Mouse (Mus musculus): ENCODE measurements around the gene Gm28047. TPM values are rescaled to one million over a fixed set of nuclear protein-coding genes. Genes with fewer than 3 reads are reported as not detected.
"Not testable (repeated sequence)": the region's sequence is repeated elsewhere in the genome, so short reads cannot be mapped to it uniquely, and the experiment has no call there.

Gm28047 gene
- polyA plus RNA-seq, 1 experiment from 2014 or later: not detected

DNA sequence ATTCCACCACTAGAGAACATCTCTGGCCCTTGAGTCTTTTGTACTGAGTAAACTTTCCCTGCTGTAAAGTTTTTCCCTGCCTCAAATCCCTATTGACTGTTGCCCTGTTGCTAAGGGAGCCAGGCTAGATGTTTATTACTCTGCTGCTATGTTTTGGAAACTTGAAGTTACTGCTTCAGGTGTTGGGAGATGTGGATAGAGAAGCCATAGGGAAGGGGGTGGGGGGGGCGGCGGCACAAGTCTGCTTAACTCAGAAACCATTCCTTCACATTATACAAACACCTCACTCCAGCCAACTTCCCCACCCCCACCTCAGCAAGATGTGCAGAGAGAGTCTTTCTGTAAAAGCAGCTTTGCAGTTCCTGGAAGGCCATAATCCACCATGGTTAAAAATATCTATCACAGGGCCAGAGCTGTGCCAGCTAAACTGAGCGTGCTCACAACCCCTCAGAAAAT, 33.1 kb upstream of the Gm28047 start:
- Histone ChIP-seq H3K27me3 (no peaks in the 10 kb centered on the region), H3K9ac (no peak overlapping the region), H3K4me2 (no peak overlapping the region), H3K36me3 (peaks cover 31% of the 10 kb centered on the region), H3K9me3 (no peaks in the 10 kb centered on the region), H3K4me1 (peaks cover 29% of the 10 kb centered on the region), H3K27ac (peak overlapping the region; percentile 95), H3K4me3 (no peak overlapping the region)
- no peak for ATAC-seq (ENCODE audit: insufficient number of reproducible peaks, insufficient read depth, low FRiP score, low TSS enrichment, low read depth)
- WGBS: 71% methylated on average over 3 of the region's 3 CpGs

GRCm38 (mm10) chr15:102656658-102657057, 31.8 kb upstream of the Gm28047 start:
- peaks cover 19% of the 10 kb centered on the region for H3K36me3 ChIP-seq
- ATAC-seq (ENCODE audit: insufficient number of reproducible peaks, insufficient read depth, low FRiP score, low TSS enrichment, low read depth): peak; percentile 76
- peak overlapping the region; percentile 17; the same call in 1 of the 2 replicates for H3K4me2 ChIP-seq
- H3K27me3 ChIP-seq: no peaks in the 10 kb centered on the region
- no peak overlapping the region for H3K4me3 ChIP-seq
- 9% methylated on average over 4 of the region's 4 CpGs for WGBS
- peaks cover 29% of the 10 kb centered on the region for H3K4me1 ChIP-seq
- no peak overlapping the region for H3K9ac ChIP-seq
- H3K27ac ChIP-seq: peak overlapping the region; percentile 95
- no peaks in the 10 kb centered on the region for H3K9me3 ChIP-seq

- WGBS: 80% methylated on average over 9 of the region's 9 CpGs
- not testable (repeated sequence) for H3K36me3 ChIP-seq; H3K27ac ChIP-seq; ATAC-seq (ENCODE audit: insufficient number of reproducible peaks, insufficient read depth, low FRiP score, low TSS enrichment, low read depth); H3K9me3 ChIP-seq; H3K9ac ChIP-seq; H3K4me2 ChIP-seq; H3K27me3 ChIP-seq; H3K4me3 ChIP-seq
- H3K4me1 ChIP-seq: peaks cover 16% of the 10 kb centered on the region
Measured at GRCm38 (mm10) chr15:102651928-102652660, 27.2 kb upstream of the Gm28047 start.

DNA sequence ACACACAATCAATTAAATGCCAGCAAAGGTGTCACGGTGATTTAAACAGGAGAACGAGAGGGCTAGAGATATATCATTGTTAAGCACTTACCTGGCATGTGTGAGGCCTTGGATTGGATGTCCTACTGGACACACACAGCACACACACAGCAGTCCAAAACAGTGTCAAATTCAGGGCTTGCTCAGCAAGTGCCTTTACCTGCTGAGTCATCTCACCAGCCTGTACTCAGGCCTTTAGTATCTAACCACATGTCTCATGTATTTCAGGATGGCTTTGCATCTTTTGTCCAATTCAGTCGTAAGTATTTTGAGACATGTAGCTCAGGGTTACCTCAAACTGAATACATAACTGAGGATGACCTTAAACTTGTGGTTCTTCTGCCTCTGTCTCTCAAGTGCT, 26.2 kb upstream of the Gm28047 start:
- Histone ChIP-seq H3K9ac (no peak overlapping the region), H3K4me3 (no peak overlapping the region), H3K27me3 (no peaks in the 10 kb centered on the region), H3K4me1 (peaks cover 6% of the 10 kb centered on the region), H3K9me3 (no peaks in the 10 kb centered on the region), H3K4me2 (no peak overlapping the region), H3K27ac (no peak overlapping the region), H3K36me3 (no peaks in the 10 kb centered on the region)
- no peak for ATAC-seq (ENCODE audit: insufficient number of reproducible peaks, insufficient read depth, low FRiP score, low TSS enrichment, low read depth)
- 83% methylated on average over 3 of the region's 3 CpGs for WGBS

DNA sequence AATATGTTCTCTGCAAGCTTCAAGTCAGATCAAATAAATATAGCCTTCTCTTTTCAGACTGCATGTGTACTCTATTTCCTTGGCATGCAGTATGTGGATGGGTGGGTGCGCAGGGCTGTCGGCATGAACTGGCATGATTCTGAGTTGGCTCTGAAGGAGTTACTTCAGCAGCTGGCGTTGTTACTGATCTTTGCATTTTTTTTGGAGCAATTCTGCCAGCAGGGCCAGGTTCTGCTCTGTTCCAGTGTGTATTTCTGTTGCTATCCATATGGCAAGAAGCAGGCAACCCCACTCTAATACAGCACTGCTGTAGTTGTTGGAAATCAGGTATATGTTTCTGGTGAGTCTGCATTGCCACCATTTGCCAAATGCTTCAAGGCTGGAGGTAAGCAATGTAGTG, 10.9 kb upstream of the Gm28047 start:
- no peaks in the 10 kb centered on the region for H3K9me3 ChIP-seq
- ATAC-seq (ENCODE audit: insufficient number of reproducible peaks, insufficient read depth, low FRiP score, low TSS enrichment, low read depth): no peak
- H3K27ac ChIP-seq: no peak overlapping the region

GRCm38 (mm10) chr15:102634684-102635083, 9.8 kb upstream of the Gm28047 start:
- no peaks in the 10 kb centered on the region for H3K36me3 ChIP-seq
- H3K9ac ChIP-seq: no peak overlapping the region
- no peak for ATAC-seq (ENCODE audit: insufficient number of reproducible peaks, insufficient read depth, low FRiP score, low TSS enrichment, low read depth)
- peaks cover 6% of the 10 kb centered on the region; the same call in 1 of the 2 replicates for H3K4me1 ChIP-seq
- no peak overlapping the region for H3K27ac ChIP-seq
- H3K27me3 ChIP-seq: no peaks in the 10 kb centered on the region
- H3K4me3 ChIP-seq: no peak overlapping the region
- 93% methylated on average over 8 of the region's 8 CpGs for WGBS
- H3K9me3 ChIP-seq: no peaks in the 10 kb centered on the region
- H3K4me2 ChIP-seq: no peak overlapping the region

More for the DNA sequence above, 10.9 kb upstream of the Gm28047 start:
- Histone ChIP-seq H3K4me3 (no peak overlapping the region), H3K9ac (no peak overlapping the region), H3K4me2 (no peak overlapping the region), H3K36me3 (no peaks in the 10 kb centered on the region), H3K27me3 (no peaks in the 10 kb centered on the region), H3K4me1 (peaks cover 6% of the 10 kb centered on the region; the same call in 1 of the 2 replicates)
- 71% methylated on average over 3 of the region's 3 CpGs for WGBS

DNA sequence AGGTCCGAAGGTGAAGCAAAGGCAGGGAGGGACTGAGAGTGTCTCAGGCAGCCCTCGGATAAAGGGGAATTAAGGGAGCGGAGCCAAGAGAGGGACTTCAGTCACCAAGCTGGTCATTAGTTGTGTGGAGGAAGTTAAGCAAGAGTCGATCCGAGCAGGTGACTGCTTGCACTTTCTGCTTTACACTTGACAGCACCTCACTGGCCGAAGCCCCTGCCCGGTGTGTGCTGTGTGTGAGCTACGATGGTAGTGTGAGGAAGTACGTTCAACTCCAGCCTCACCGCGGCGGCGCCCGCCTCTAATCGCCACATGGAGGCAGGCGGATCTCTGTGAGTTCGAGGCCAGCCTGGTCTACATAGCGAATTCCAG, 804 bp upstream of the Gm28047 start:
- H3K4me2 ChIP-seq: peak overlapping the region; percentile 81
- peak overlapping the region; percentile 86 for H3K9ac ChIP-seq
- H3K4me1 ChIP-seq: peaks cover 21% of the 10 kb centered on the region
- no peaks in the 10 kb centered on the region for H3K27me3 ChIP-seq
- H3K4me3 ChIP-seq: peak overlapping the region; percentile 70
- no peak for ATAC-seq (ENCODE audit: insufficient number of reproducible peaks, insufficient read depth, low FRiP score, low TSS enrichment, low read depth)
- H3K27ac ChIP-seq: peak overlapping the region; percentile 99
- under 1% methylated on average over 18 of the region's 18 CpGs for WGBS
- H3K36me3 ChIP-seq: peaks cover 2% of the 10 kb centered on the region; the same call in 1 of the 2 replicates
- no peaks in the 10 kb centered on the region for H3K9me3 ChIP-seq

- WGBS: 6% methylated on average over 17 of the region's 17 CpGs
- H3K9me3 ChIP-seq: no peaks in the 10 kb centered on the region
- no peak for ATAC-seq (ENCODE audit: insufficient number of reproducible peaks, insufficient read depth, low FRiP score, low TSS enrichment, low read depth)
Measured at GRCm38 (mm10) chr15:102624291-102624969, 437 bp downstream of the Gm28047 start.

GRCm38 (mm10) chr15:102623121-102623520, 1.7 kb downstream of the Gm28047 start:
- Histone ChIP-seq H3K9ac (no peak overlapping the region), H3K4me3 (peak overlapping the region; percentile 22; the same call in 1 of the 2 replicates), H3K4me1 (peaks cover 21% of the 10 kb centered on the region), H3K27ac (no peak overlapping the region), H3K9me3 (no peaks in the 10 kb centered on the region), H3K27me3 (no peaks in the 10 kb centered on the region), H3K36me3 (peaks cover 8% of the 10 kb centered on the region; the same call in 1 of the 2 replicates), H3K4me2 (peak overlapping the region; percentile 81)
- 82% methylated on average over 3 of the region's 3 CpGs for WGBS
- ATAC-seq (ENCODE audit: insufficient number of reproducible peaks, insufficient read depth, low FRiP score, low TSS enrichment, low read depth): no peak

More at GRCm38 (mm10) chr15:102624291-102624969, 437 bp downstream of the Gm28047 start:
- H3K27me3 ChIP-seq: no peaks in the 10 kb centered on the region
- peak overlapping the region; percentile 70 for H3K4me3 ChIP-seq
- H3K4me1 ChIP-seq: peaks cover 21% of the 10 kb centered on the region
- peak overlapping the region; percentile 99 for H3K27ac ChIP-seq
- H3K9ac ChIP-seq: peak overlapping the region; percentile 86
- peak overlapping the region; percentile 81 for H3K4me2 ChIP-seq
- H3K36me3 ChIP-seq: peaks cover 8% of the 10 kb centered on the region; the same call in 1 of the 2 replicates

GRCm38 (mm10) chr15:102622536-102622935, 2.3 kb downstream of the Gm28047 start:
- Histone ChIP-seq H3K36me3 (peaks cover 8% of the 10 kb centered on the region; the same call in 1 of the 2 replicates), H3K9ac (no peak overlapping the region), H3K4me2 (peak overlapping the region; percentile 81; the same call in 1 of the 2 replicates), H3K4me3 (no peak overlapping the region), H3K27ac (no peak overlapping the region), H3K9me3 (no peaks in the 10 kb centered on the region), H3K27me3 (no peaks in the 10 kb centered on the region), H3K4me1 (peaks cover 21% of the 10 kb centered on the region)
- no peak for ATAC-seq (ENCODE audit: insufficient number of reproducible peaks, insufficient read depth, low FRiP score, low TSS enrichment, low read depth)

GRCm38 (mm10) chr15:102620765-102621164, 4.1 kb downstream of the Gm28047 start:
- ATAC-seq (ENCODE audit: insufficient number of reproducible peaks, insufficient read depth, low FRiP score, low TSS enrichment, low read depth): no peak
- Histone ChIP-seq H3K27me3 (no peaks in the 10 kb centered on the region), H3K9me3 (no peaks in the 10 kb centered on the region), H3K4me3 (no peak overlapping the region), H3K36me3 (peaks cover 8% of the 10 kb centered on the region; the same call in 1 of the 2 replicates), H3K4me1 (peaks cover 17% of the 10 kb centered on the region), H3K4me2 (no peak overlapping the region), H3K27ac (no peak overlapping the region), H3K9ac (no peak overlapping the region)
- WGBS: 78% methylated on average over 1 of the region's 1 CpGs
